Mouse (Mus musculus) spleen, adult 2 months (tissue): ENCODE data around the gene Asgr1. TPM values are rescaled to one million over a fixed set of nuclear protein-coding genes. Genes with fewer than 3 reads are reported as not detected.

ENCODE experiments used
- DNase-seq, 2 experiments: peaks; one replicate each; pipeline versions ENCODE4 v3.0.0 to v3.0.0-alpha.2; 2012 to 2021; ENCODE audit warnings: low spot score in 2 of 2, low read depth in 1 of 2
- H3K27ac ChIP-seq: fragments of 200-500 bp; 2 replicates; pipeline ENCODE4 v1.5.1; 2012; ENCODE audit warnings: low read length, inconsistent platforms; ENCODE audit not compliant: insufficient read depth
- H3K27me3 ChIP-seq: fragments of 200-500 bp; 2 replicates; pipeline ENCODE4 v1.6.1; 2012; ENCODE audit warnings: mild to moderate bottlenecking, moderate library complexity, low read length, inconsistent platforms; ENCODE audit not compliant: control insufficient read depth, insufficient read depth
- H3K36me3 ChIP-seq: fragments of 200-500 bp; 2 replicates; pipeline ENCODE4 v1.6.1; 2012; ENCODE audit warnings: mild to moderate bottlenecking, low read length, inconsistent platforms; ENCODE audit not compliant: control insufficient read depth, insufficient read depth
- H3K4me1 ChIP-seq: fragments of 200-500 bp; 2 replicates; pipeline ENCODE4 v1.6.1; 2011; ENCODE audit warnings: inconsistent platforms; ENCODE audit not compliant: control insufficient read depth, insufficient read depth, insufficient read length
- H3K4me3 ChIP-seq: fragments of 200-500 bp; 2 replicates; pipeline ENCODE4 v1.5.1; 2011; ENCODE audit warnings: mild to moderate bottlenecking, inconsistent platforms; ENCODE audit not compliant: insufficient read depth, insufficient read length; ENCODE audit errors: extremely low read depth
- CTCF ChIP-seq: fragments of 200-500 bp; IDR thresholded peaks from 2 replicates; pipeline ENCODE4 v1.5.1; 2011; ENCODE audit warnings: mild to moderate bottlenecking, inconsistent platforms; ENCODE audit not compliant: insufficient read depth, insufficient read length, insufficient replicate concordance; ENCODE audit errors: extremely low read depth
- POLR2A ChIP-seq: fragments of 200-500 bp; IDR thresholded peaks from 2 replicates; pipeline ENCODE4 v1.6.1; 2011; ENCODE audit warnings: low read depth, low read length, inconsistent platforms
- WGBS: fragments of 180-500 bp; shearing (Covaris S2); methylation state at CpG from one replicate; pipeline ENCODE4 v1.1.7; 2018; 5-methylcytosine and 5-hydroxymethylcytosine counted together
- polyA plus RNA-seq: library from polyadenylated mRNA; depleted of rRNA; stranded (reverse); fragments of >200 nt; gene quantifications from 2 replicates; pipeline ENCODE4 v1.2.3, GENCODE M21; 2012

Asgr1 gene
- polyA plus RNA-seq, 1 experiment = not detected

GRCm38 (mm10) chr11:70029829-70030550 is 23.9 kb upstream of the Asgr1 start:
- H3K36me3 ChIP-seq = no peaks in the 10 kb centered on the region
- TF ChIP-seq POLR2A (no peak), CTCF (no peak)
- 47% methylated on average over 11 of the region's 11 CpGs for WGBS
- peaks cover 17% of the 10 kb centered on the region; the same call in 1 of the 2 replicates for H3K4me1 ChIP-seq
- DNase-seq = no peak
- no peaks in the 10 kb centered on the region for H3K27me3 ChIP-seq
- peak overlapping the region; percentile 18; the same call in 1 of the 2 replicates for H3K27ac ChIP-seq
- H3K4me3 ChIP-seq = peak overlapping the region; percentile 8; the same call in 1 of the 2 replicates

GRCm38 (mm10) chr11:70030651-70031320 is 23.1 kb upstream of the Asgr1 start:
- Histone ChIP-seq H3K4me1 (peaks cover 17% of the 10 kb centered on the region; the same call in 1 of the 2 replicates), H3K27me3 (no peaks in the 10 kb centered on the region), H3K27ac (no peak overlapping the region), H3K4me3 (no peak overlapping the region), H3K36me3 (no peaks in the 10 kb centered on the region)
- no peak for DNase-seq
- 95% methylated on average over 28 of the region's 28 CpGs for whole genome bisulfite sequencing
- TF ChIP-seq CTCF = no peak
- TF ChIP-seq POLR2A = no peak

- 96% methylated on average over 11 of the region's 11 CpGs for WGBS
- Histone ChIP-seq H3K27ac (no peak overlapping the region), H3K4me1 (peaks cover 17% of the 10 kb centered on the region; the same call in 1 of the 2 replicates), H3K27me3 (no peaks in the 10 kb centered on the region), H3K36me3 (no peaks in the 10 kb centered on the region), H3K4me3 (no peak overlapping the region)
- TF ChIP-seq CTCF = no peak
- no peak for TF ChIP-seq POLR2A
- DNase-seq = no peak
Measured at GRCm38 (mm10) chr11:70031321-70031670, 22.6 kb upstream of the Asgr1 start.

GRCm38 (mm10) chr11:70038174-70038573 is 15.7 kb upstream of the Asgr1 start:
- WGBS = 53% methylated on average over 7 of the region's 7 CpGs
- Histone ChIP-seq H3K4me3 (no peak overlapping the region), H3K27ac (peak overlapping the region; percentile 5; the same call in 1 of the 2 replicates), H3K4me1 (peaks cover 3% of the 10 kb centered on the region; the same call in 1 of the 2 replicates), H3K36me3 (no peaks in the 10 kb centered on the region), H3K27me3 (no peaks in the 10 kb centered on the region)
- TF ChIP-seq POLR2A (no peak), CTCF (no peak)
- no peak for DNase-seq

DNA sequence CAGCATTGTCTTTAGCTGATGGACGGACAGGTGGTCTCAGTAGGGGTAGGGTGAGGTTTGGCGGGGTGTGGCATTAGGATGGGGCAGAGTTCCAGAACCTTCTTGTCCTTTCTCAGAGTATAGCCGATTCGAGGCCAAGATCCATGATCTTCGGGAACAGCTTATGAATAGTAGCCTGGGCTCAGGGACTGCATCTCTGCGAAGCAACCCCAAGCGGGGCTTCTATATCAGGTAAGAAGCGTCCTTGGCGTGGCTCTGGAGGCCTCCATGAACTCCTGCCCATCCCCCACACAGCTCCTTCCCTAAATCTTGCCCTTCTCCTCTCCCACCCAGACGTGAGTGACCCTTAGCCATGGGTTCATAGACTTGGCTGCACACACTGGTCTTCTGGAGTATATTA is 14.3 kb upstream of the Asgr1 start:
- 87% methylated on average over 10 of the region's 10 CpGs for WGBS
- no peak for DNase-seq
- no peaks in the 10 kb centered on the region for H3K36me3 ChIP-seq
- no peaks in the 10 kb centered on the region for H3K27me3 ChIP-seq
- no peak overlapping the region for H3K27ac ChIP-seq
- TF ChIP-seq POLR2A (no peak), CTCF (no peak)
- no peak overlapping the region for H3K4me3 ChIP-seq
- peaks cover 3% of the 10 kb centered on the region; the same call in 1 of the 2 replicates for H3K4me1 ChIP-seq

DNA sequence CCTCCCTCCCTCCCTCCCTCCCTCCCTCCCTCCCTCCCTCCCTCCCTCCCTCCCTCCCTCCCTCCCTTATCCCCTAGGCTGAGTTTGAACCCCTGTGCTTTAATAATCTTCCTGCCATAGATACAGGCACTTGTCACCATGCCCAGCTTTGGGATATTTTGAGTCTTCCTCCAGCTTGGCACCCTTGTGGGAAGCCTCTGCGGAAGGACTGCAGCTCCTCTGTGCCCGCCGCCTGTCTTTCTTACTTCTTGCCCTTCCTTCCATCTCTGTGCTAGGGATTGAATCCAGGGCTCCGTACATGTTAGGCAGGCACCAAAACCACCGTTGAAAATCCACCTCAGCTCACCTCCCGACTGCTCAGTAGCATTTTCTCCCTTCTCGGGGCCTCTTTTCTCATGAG is 13.7 kb upstream of the Asgr1 start:
- H3K27me3 ChIP-seq = no peaks in the 10 kb centered on the region
- H3K36me3 ChIP-seq = no peaks in the 10 kb centered on the region
- 83% methylated on average over 7 of the region's 7 CpGs for WGBS
- no peak for DNase-seq
- no peak overlapping the region for H3K4me3 ChIP-seq
- peaks cover 3% of the 10 kb centered on the region; the same call in 1 of the 2 replicates for H3K4me1 ChIP-seq
- no peak overlapping the region for H3K27ac ChIP-seq
- TF ChIP-seq POLR2A (no peak), CTCF (no peak)
